Mouse (Mus musculus) spleen, adult 12 weeks (tissue): ENCODE measurements around the gene Efna5.

Experiments used
- DNase-seq: peaks from one replicate; pipeline ENCODE4 v3.0.0; 2022; ENCODE audit warnings: low spot score

The Efna5 gene

DNA sequence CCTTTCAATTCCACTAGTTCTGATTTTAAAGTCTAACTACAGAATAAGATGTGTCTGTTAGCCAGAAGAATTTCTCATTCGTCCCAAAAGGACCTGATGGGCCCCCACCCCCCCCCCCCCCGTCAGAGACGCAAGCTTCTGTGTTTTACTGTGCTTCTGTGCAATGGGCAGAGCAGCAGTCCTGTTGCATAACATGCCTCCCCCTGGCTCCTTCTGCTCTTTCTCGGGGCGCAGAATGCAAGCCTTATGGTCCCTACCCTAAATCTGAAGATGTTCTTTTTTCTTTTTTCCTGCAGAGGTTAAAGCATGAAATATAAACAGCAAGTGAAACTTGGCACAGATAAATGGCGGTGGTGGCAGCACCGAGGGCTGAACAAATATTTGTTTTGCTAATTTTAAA, 224.5 kb downstream of the Efna5 start:
- no peak for DNase-seq

- no peak for DNase-seq
Observed at GRCm38 (mm10) chr17:62655819-62656355, 225.2 kb downstream of the Efna5 start.

- DNase-seq = no peak
Observed at GRCm38 (mm10) chr17:62652451-62652850, 228.7 kb downstream of the Efna5 start.

GRCm38 (mm10) chr17:62651696-62652095, 229.4 kb downstream of the Efna5 start:
- no peak for DNase-seq

- no peak for DNase-seq
Observed at GRCm38 (mm10) chr17:62649293-62649950, 231.7 kb downstream of the Efna5 start.

GRCm38 (mm10) chr17:62646836-62647235, 234.3 kb downstream of the Efna5 start:
- DNase-seq = no peak

GRCm38 (mm10) chr17:62642447-62643145, 238.5 kb downstream of the Efna5 start:
- DNase-seq = no peak

DNA sequence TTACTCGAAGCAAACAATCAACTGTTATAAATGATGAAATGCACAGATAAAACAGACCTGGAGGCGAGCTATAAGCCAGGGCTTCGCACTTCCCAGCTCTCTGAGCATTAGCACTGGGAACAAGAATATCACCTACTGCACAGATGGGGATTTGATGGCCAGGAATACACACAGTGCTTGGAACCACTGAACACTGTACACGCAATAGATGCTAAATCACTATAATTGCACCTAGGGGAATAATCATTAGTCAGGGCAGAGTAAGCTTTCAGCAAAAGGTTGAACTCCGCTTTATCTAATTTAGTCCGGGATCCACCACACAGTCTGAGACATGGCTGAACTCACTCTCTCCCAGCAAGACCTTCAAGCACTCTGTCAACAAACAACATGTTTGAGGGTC, 240.5 kb downstream of the Efna5 start:
- DNase-seq = no peak

DNA sequence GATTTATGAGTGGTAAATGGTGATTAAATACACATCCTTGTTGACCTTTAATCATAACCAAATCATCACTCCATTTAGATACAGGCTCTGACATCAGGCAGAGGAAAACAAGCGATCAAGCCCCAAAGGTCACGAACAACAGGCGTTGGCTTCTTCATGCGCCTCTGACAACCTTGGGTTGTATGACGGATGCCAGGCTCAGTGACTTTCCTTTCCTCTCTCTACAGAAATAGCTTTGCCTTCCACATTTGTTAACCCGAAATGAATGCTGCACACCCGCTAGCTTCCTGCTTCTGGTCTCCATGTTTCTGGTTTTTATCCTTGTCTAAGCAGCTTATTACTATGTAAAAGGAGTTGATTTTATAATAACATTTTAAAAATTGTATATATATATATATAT, 244.2 kb downstream of the Efna5 start:
- no peak for DNase-seq

GRCm38 (mm10) chr17:62634937-62635336, 246.2 kb downstream of the Efna5 start:
- DNase-seq = no peak

DNA sequence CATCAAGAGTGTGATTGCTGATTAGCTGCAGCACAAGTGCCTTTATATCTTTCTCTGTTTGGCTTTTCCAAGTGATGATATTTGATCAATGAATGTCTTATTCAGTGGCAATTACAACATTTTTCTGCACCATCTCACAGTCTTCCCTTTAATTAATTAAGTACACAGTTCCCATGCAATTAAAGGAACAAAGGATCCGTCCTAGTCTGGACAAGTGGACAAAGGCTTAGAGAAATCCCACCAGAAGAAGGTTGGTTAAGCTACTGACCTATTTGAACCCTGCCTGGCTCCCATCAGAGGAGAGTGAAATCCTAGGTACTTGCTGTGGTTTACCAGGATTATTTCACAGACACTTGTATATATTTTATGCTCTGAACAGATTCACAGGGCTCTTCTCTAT, 252.6 kb downstream of the Efna5 start:
- DNase-seq = no peak

GRCm38 (mm10) chr17:62627508-62627907, 253.6 kb downstream of the Efna5 start:
- no peak for DNase-seq

- no peak for DNase-seq
Observed at GRCm38 (mm10) chr17:62625646-62626020, 255.5 kb downstream of the Efna5 start.

DNA sequence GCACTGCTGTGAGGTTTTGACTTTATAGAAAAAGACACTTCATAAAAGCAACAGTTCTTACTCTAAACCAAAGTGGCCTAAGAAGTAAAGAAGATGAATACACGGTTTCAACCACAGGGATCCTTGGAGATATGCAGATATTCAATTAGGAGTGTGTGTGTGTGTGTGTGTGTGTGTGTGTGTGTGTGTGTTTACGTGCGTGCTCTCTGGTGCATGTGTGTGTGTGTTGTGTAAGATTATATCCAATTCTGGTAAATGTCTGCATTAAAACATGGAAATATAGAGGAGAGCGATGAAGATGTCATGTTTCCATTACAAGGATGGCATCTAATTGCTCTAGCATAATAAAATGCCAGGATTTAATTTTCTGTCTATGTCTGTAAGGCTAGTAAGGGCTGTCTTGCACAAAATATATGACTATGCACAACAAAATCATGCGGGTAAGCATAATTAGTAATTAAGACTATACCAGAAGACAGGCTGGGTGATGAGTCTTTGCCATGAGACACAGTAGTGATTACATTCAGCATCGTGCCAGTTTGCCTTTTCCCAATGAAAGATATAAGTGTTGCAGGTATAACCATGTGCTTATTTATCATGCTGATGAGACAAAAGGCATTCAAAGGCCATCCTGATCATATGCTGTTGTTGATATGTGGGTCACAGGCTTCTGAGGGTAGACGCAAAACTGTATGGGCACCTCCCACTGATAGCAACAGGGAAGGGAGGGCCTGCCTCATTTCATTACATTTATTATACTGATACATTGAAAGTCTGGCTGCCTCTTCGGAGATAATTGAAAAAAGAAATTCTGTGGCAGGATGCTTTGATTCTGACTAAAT, 256.1 kb downstream of the Efna5 start:
- no peak for DNase-seq

GRCm38 (mm10) chr17:62623224-62623623, 257.9 kb downstream of the Efna5 start:
- no peak for DNase-seq

DNA sequence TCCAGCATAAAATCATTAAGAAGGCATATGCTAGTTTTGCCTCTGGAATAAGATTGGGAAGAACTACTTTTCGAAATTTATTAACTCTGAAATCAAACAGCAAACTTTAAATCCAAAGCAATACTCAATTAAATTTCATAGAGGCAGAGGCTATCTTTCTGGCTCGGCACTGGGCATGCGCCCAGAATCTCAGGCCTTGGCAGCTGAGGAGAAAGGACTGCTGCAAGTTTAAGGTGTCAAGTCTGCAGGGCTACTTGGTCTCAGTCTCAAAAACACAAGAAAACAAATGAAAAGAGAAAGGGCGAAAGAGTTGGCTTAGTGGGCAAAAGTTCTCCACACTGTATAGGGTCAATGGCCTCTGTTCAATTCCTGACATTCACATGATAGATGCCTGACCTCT, 258.6 kb downstream of the Efna5 start:
- DNase-seq = no peak

DNA sequence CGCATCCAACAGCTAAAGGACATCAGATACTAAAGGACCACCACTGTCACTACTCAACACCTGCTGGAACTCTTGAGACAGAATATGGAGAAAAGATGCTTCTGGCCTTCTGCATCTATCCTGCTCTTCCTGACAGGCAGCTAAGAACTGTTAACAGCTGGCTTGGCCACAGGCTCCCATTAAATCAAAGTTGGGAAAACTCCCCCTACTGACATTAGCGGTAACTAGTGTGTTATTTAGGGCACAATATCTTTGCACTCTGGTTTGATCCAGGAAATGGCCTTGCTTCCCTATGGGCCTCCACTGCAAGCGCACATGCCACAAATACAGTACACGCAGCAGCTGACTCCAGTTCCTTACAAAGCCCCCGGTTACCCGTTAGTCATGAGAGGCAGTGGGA, 266.0 kb downstream of the Efna5 start:
- DNase-seq = no peak

DNA sequence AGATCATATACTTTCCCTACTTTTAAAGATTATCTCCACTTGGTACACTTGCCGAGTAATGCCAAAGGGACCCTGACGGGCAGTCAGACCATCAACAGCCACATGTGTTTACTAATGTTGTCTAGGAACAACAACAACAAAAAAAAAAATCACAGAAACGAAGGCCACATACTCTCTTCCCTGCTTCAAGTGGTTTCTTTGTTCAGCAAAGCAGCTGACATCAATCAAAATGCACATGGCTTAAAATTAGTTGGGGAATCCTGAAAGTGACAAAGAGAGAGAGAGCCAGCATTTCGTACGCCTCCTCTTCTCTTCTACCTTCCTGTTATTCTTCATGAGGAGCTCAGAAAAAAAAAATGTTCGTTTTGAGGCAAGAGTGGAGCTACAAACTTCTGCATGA, 266.4 kb downstream of the Efna5 start:
- DNase-seq = no peak

GRCm38 (mm10) chr17:62614237-62614636, 266.9 kb downstream of the Efna5 start:
- no peak for DNase-seq

GRCm38 (mm10) chr17:62613232-62613631, 267.9 kb downstream of the Efna5 start:
- DNase-seq = no peak

GRCm38 (mm10) chr17:62608145-62608544, 273.0 kb downstream of the Efna5 start:
- DNase-seq = no peak

GRCm38 (mm10) chr17:62607304-62607914, 273.7 kb downstream of the Efna5 start:
- no peak for DNase-seq
